Mouse (Mus musculus): ENCODE data around the gene Etfa. TPM values are rescaled to one million over a fixed set of nuclear protein-coding genes. Genes with fewer than 3 reads are reported as not detected.

Etfa gene
- 100 to 1,000 TPM; 537 to 600 TPM for total RNA-seq (2021)

DNA sequence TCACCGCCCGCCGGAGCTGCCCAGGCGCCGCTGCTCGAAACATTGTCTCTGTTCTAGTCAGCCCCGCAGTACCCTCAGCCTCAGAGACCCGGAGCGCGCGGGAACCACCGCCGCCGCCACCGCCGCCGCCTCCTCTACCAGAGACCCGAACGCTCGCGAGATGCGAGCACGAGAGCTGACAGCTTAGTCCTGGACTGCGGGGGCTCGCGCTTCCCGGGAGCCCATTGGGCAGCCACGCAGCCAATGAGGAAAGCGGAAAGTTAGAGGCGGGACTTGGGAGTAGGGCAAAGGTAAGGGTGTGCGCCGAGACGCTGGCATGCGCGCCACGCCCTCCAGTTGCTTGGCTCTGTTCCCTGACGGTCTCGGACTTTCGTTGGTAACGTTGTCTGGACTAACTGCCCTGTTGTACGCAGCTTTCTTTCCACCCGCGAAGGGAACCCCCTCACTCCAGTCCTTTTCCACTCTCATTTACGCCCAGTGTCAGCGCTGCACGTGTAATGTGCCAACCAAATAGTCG lies at the start of gene Etfa:
Gene Etfa (minus strand): TSS at position 217 of the 517 bp plus-strand sequence.
- DNase-seq, result peak; percentile 96

DNA sequence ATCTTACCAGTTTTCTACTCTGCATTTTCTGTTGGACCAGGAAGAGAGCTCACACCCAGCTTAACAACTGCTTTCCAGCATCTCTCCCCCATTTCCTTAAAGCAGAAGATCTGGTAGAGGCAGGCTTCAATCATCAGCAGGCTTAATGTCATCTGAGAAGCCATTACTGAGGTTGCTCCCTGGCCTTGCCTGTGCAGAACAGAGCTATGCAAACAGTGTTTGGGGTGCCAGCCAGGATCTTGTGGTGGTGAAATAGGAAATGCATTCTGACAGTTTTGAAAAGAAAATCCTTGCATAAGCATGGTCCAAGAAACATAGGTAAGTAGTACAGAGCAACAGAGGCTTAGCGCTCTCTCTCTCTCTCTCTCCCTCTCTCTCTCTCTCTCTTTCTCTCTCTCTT lies 48.9 kb upstream of the Etfa start:
- no peak for DNase-seq

DNA sequence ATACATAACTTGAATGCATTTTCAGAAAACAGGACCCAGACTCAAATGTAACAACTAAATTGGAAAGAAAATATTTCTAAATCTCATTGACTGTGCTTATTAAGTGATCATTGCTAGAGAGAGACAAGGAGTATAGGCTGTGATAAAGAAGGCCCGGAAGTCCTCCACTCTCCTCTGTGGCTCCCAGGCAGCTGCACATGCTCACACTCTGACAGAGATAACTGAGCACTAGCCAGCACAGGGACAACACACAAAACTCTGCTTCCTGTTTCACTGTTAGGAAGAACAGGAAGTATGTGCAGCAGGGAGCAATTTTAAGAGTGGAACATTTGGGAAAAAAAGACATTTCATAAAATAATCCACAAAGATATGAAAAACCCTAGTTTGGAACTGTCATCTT lies 42.9 kb upstream of the Etfa start:
- no peak for DNase-seq

DNA sequence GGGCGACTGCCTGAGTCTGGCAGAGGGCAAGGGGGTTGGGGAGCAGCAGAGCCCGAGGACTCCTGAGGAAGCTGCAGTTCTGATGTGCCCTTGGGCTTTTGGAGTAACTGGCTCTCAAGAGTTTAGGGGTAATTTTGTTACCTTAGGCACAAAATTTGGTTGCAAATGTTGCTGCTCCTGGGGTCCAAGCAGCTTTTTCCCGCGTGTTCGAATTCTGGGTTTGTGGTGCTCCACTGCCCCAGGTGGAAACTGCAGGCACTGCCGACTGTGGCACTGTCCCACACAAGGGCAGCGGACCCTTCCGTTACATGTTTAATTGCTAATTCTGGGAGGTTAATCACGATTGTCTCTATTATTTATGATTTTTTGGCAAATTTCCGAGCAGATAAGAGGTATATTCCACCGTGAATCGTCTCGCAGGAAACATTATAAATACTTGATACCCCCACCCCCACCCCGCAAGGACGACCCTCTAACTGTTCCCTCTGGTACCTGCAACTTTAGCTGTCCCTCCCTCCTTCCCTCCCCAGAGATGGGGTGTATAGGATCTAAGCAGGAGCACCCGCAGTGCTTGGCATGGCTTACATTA lies 37.4 kb upstream of the Etfa start:
- DNase-seq, result no peak

DNA sequence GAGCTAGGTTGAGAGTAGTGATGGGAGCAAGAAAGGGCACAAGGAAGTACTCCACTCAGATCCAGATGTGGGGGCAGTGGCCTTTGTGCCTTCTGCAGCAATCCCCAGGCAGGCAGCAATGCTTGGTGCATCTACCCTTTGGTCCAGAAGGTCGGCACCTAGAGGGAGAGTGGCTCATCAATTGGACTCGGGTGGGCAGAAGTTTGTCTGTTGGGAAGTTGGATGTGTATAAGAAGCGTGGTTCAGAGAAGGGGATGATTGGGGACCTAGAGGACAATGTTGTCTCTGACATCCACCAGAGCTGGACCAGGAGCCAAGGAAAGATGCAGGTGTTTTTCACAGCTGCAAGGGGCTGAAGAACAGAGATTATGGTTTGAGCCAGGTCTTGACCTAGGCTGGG lies 36.8 kb upstream of the Etfa start:
- DNase-seq, result no peak

DNA sequence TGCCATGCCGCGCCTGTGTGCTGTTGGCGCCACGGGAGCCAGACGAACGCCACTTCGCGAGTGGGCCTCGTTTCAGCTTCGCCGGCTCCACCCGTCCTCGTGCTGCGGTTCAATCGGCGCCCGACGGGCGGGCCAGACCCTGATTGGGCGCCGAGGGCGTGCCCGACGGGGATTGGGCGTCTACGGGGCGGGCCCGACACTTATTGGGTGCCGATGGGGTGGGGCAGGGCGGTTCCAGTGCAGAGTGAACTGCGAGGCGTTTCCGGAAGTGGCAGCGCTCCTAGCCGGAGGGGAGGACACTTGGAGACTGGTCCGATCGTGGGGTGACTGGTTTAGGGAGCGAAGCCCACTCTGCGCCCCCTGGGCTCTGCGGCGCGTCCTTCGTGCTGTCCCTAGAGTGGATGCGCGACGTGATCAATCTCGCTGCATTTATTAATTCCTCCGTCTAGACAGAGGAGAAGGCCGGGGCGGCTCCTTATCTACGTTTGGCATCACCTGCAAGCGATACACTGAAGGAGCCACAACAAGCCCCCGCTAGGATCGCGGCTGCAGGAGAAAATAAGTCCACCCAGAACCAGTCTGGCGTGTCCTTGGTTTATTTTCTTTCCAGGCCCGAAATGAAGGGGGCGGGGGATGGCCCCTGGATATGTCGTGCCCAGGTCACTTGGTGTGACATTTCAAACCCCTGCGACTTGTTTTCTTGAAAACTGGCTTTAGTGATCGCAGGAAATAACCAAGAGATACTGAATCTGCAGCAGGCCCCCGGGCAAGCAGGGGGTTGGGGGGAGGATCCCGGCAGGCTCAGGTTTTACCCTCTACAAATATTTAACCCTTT lies 34.4 kb upstream of the Etfa start:
- DNase-seq, result peak; percentile 60

DNA sequence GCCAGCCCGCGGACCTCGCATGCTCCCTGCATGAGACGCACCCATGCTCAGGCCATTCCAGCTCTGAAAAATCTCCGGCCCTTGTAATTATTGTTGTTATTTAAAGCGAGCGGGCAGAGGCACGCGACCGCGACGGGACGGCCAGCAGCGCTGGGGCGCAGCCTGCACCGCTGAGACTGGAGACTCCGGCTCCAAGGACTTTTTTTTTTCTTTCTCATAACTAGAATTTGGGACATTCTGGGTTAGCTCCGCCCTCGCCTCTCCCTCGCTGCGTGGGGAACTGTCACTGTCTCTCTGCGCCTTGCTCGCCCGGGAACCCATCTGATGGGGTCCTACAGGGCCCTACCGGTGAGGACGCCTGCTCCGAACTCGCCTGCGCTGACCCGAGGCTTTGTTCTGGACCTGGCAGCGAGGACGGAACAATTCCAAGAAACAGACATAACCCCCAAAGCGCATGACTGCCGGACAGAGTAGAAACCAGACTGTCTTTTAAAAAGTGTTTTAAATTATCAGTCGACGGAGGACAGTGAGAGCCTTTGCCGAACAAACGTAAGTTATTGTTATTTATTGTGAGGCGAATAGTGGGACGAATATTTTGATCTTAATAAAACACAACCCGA lies 33.6 kb upstream of the Etfa start:
- no peak for DNase-seq

DNA sequence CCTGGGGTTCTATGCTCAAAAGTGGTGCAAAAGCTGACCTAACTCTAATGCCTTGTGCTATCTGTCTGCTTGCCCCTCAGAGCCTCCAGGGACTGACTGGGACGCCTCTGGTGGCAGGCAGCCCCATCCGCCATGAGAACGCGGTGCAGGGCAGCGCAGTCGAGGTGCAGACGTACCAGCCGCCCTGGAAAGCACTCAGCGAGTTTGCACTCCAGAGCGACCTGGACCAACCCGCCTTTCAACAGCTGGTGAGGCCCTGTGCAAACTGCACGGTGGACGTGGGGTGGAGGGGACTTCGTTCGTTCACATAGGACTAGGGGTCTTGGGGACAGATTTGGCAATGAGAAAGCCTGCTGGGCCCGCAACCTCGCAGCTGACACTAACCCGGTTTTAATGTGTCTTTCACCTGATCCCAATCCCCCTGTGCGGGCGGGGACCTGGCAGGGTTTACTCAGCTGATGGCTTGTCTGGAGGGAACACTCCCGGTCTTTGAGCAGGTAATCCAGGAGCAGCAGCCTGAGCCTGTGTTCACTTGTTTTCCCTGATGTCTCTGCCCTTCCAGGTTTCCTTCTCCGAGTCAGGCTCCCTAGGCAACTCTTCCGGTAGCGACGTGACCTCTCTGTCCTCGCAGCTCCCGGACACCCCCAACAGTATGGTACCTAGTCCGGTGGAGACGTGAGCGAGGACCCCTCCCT lies 33.0 kb upstream of the Etfa start:
- DNase-seq, result peak; percentile 41

DNA sequence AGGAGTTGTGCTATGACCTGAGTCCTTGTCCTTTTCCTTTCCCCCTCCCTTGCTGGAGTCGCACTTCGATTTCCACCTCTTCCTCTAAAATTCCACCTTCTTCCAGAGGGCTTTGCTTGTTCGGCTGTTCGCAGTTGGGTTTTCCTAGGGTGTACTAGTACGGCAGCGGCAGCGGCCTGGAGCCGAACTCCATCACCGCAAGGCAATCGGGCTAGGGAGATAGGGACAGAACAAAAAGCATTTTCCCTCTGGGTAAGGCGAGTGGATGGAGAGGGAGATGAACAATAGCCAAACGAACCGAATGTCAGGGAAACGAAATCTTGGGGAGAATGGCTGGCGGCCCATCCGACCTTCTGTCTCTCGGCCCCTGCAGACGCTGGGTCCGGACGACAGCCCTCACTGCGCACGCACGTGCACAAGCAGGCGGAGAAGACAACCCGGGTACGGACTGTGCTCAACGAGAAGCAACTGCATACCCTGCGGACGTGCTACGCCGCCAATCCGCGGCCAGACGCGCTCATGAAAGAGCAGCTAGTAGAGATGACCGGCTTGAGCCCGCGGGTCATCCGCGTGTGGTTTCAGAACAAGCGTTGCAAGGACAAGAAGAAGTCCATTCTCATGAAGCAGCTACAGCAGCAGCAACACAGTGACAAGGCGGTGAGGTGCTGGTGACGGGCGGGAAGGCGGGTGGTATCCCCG lies 31.8 kb upstream of the Etfa start:
- DNase-seq, result peak; percentile 33

DNA sequence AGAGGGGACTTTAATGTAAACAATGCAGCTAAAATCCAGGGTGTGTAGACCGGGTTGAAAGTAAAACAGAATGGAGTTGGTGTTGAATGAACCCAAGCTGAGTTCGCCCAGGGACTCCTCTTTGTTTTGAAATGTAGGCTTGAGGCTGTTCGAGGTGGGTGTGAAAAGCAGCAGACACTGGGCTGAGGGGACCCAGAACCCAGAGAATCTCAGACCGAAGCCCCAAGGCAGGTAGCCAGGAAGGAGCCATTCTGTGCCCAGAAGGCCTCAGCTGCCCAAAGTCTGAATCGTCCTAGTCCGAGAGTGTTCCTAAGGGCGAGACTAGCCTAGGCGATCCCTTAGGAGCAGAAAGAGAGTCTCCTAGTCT lies 31.3 kb upstream of the Etfa start:
- DNase-seq, result no peak

DNA sequence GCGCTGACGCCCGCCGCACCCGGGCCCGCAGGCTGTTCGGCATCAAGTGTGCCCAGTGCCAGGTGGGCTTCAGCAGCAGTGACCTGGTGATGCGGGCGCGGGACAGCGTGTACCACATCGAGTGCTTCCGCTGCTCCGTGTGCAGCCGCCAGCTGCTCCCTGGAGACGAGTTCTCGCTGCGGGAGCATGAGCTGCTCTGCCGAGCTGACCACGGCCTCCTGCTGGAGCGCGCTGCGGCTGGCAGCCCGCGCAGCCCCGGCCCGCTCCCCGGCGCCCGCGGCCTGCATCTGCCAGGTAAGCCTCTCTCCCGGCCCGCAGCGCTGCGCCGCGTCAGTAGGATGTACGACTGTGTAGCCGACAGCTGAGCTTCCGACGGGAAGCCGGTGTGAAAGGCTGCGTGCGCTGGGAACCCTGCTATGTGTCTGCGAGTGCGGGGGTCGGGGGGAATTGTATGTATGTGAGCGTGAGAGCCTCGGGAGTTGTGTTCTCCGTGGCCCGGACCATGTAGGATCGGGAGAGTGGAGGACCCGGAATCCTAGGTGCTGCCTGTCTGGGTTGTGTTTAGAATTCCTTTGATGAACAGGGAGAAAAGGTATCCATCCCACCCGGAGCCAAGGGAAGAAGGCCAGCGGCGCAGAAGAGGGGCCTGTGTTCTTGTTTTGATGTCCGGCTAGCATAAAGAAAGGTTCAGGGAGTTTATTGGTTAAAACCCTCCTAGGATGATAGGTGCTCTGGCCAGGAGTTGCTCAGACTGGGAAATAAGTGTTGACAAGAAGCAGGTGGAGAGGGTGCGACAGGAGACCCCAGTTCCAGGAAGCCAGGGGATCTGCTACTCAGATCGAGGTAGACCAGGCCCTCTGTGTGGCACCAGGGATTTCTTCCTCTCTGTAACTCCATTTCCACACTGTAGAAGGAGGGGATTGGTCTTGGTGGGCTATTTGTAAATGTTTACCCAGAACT lies 30.6 kb upstream of the Etfa start:
- DNase-seq, result no peak

DNA sequence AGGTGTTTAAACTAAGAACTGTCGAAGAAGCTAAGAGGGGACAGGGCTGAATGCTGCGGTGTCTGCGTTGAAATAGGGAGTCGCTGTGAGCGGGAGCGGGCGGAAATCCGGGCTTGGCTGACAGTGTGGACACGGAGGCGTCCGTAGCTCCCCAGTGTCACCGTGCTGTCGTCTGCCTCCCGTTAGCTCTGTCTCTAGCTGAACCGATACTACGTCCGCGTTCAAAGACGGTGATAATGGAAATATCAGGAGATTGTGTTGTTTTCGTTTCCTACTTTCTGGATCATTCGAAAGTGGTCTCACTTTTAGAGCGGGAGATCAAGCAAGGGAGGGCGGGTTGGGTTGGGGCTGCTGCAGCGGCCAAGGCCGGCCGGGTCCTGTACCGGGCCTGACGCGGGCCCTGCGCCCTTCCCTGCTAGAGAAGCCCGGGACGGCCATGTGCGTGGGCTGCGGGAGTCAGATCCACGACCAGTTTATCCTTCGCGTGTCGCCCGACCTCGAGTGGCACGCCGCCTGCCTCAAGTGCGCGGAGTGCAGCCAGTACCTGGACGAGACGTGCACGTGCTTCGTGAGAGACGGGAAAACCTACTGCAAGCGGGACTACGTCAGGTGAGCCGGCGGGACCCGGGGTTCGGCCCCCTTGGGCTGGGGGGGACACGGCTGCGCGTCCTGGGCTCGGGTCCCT lies 29.8 kb upstream of the Etfa start:
- DNase-seq, result peak; percentile 39

DNA sequence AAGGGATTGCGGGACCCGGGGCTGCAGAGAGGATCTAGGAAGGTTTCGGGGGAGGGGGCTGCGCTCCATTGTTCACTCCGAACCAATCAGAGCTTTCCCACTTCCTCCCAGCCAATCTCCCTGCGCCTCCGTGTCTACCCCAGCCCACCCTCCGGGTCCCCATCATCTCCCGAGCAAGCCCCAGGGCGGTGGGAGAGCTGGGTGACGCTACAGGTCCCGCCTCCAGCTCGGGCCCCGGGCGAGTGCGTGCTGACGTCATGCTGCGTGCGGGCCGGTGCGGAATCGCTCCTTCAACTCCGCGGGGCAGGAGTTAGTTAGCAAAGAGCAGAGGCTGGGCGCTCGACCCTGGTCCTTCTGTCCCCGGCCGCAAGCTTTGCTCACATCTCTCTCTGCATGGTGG lies 28.8 kb upstream of the Etfa start:
- DNase-seq, result peak; percentile 58

DNA sequence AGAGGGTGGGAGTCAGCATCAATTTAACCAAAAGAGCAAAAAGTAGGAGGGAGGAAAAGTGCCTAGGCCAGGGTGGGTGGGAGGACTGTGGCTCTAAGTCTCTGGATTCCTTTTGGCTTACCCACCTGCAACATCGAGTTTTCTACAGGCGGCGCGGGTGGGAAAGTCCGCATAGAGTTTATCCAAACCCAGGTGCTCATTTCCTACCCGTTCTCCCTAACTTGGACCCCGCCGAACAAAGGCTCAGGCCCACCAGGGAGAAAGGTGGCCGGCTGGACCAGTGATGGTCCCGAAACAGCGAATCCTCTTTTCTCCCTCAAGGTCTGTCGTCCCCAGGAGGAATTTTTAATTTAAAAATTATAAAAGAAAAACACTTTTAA lies 28.3 kb upstream of the Etfa start:
- no peak for DNase-seq

DNA sequence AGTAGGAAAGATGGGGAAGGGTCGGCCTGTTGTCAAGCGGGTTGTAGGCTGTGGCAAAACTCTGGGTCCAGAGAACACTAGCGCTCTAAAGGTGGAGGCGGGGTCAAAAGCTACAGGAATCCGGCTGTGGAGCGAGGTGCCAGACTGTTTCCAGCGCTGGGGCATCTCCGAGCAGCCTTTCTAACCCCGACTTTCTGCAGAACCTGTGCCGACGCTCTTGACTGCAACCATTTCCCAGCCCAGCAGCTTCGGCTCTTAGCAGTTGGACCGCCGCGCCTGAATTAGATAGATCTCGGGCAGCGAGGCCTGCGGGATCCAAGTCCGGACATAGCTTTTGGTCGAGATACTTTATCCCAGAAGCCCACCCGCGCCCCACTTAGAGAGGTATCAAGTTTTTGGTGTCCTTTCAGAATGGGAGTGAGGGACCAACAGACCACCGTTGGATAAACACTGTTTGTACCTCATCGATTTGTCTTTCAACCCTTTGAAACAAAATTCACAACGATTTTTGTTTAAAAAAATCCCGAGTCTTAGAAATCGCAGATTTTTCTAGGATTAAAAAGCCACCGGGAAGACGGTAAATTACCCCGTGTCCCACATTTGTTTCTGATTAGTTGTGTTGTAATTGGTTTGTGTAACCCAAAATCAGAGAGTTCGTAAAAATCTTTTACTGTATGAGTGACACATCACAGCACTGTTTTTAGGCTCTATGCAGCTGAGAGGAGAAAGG lies 27.8 kb upstream of the Etfa start:
- no peak for DNase-seq

DNA sequence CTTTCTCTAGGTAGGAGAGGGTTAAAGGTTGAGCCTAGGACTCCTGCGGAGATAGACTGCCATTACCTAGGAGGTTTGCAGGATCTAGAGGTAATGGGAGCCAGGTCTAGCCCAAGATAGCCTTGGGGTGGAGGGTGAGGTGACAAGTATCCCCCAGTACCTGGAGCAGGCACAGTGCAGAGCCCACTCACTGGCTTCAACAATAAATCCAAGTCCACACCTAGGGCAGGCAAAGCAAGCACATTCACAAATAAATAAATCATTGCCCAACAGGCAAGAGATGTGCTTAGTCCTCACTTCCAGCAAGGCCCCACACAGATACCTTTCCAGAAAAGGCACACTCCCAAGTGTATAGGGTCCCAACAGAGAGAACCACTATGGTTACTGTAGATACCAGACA lies 27.0 kb upstream of the Etfa start:
- DNase-seq, result no peak

DNA sequence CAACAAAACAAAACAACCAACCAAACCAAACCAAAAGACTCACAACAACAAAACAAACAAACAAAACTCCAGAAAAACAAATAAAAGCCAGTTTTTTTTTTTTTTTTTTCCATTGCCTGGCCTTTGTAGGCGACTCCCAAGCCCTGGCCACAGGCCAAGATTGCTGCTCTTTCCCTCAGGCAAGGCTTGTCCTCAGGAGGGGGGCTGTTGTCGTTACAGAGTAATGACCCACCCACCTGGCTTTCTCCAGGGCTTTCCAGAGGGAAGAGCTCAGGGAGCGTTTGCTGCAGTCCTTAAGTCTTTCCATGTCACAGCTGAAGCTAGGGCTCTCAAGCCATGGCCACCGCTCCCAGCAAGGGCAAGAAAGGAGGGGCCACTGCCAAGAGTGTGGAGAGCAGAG lies 26.3 kb upstream of the Etfa start, which contains the start of gene Isl2:
Gene Isl2 (plus strand): TSS at position 296 of the 400 bp plus-strand sequence.
- DNase-seq, result no peak

DNA sequence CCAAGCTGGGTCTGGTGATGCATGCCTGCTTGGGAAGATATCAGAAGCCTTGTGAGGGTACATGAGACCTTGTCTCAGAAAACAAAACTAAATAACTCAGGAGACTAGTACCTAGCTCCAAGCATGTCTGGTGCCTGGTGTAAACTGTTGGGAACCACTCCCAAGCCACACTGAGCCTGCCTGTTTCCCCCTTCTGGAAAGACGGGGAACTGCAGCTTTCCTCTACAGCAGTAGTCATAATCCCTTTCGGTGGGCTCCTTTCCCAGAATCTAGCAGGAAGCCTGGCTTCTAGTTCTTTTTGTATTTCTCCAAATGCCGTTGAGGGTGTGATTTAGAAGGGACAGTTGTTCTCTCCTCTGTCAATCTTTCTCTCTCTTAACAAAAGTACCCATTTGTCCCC lies 23.9 kb upstream of the Etfa start:
- DNase-seq, result peak; percentile 83

DNA sequence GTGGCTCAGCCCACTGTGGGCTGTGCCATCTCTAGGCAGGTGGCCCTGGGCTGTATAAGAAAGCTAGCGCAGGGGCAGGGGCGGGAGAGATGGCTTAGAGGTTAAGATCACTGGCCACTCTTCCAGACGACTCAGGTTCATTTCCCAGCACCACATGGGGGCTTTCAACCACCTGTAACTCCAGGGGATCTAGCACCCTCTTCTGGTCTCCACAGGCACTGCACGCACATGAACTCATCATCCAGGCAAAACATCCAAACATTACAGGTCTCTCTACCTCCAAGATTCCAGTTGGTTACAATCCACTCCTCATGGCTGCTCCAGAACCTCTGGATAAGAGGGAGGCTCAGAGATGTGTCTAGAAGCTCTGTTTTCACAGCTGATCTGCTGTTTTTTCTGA lies 13.7 kb upstream of the Etfa start:
- DNase-seq, result no peak

DNA sequence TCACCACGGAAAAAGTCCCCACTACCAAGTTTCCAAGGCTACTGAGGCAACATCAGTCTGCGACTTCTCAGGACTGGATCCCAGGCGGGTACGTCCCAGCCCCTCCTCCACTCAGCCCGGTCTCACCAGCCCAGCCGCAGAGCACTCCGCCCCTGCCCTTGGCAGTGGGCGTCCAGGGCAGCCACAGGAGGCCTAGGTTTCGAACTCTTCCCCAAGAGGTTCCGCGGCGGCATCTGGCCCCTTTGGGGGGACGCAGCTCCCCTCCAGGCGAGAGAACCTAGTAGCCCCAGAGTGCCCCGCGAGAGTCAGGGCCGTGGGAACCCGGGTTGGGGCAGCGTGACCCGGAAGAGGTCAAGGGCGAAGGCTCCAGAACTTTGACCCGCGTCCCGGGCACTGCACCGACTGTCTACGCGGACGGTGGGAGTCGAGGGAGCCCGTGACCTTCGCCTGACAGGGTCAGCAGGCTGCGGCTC lies 486 bp downstream of the Etfa start:
- peak; percentile 73 for DNase-seq
